Mouse (Mus musculus) frontal cortex, adult (tissue): ENCODE measurements at regions not wholly inside any gene's neighbourhood (a gene's known extent, or its start where the extent isn't known, plus 50 kb on each side); places are given as distances from the start of the nearest gene placed in this dataset.

Source experiments
- ATAC-seq: cut with Nextera tagmentation; 2 replicates; pipeline ENCODE4 v1.9.2; 2017; ENCODE audit warnings: mild to moderate bottlenecking, moderate library complexity, mixed read lengths; ENCODE audit not compliant: low TSS enrichment

DNA sequence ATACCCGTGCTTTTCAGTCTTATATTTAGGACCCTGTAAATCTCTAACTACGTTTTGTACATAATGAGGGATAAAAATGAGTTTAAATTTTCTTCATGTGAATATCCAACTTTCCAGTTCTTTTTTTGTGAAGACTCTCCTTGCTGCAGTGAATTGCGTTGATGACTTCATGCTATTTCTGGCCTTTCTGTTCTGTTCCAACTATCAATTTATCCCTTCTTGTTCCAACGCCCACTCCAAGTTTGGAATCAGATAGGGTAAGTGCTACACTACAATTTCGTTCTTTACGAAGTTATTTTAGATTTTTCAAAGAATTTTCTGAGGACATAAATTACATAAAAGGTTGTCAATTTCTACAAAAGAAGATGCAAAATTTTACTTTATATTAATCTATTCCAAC lies 1481.7 kb upstream of the Jmjd1c start:
- peak; percentile 86 for ATAC-seq
